Mouse (Mus musculus) heart, postnatal 14 days (tissue): Measurements from ENCODE around the gene Ccdc177. TPM values are rescaled to one million over a fixed set of nuclear protein-coding genes. Genes with fewer than 3 reads are reported as not detected.
"Not testable (repeated sequence)": the region's sequence is repeated elsewhere in the genome, so short reads cannot be mapped to it uniquely, and the experiment has no call there.

Experiments used
- DNase-seq, 2 experiments: peaks; one replicate each; pipeline ENCODE4 v3.0.0; 2021 to 2022
- intact Hi-C: fragments of 180-260 bp; cut with DNase I; formaldehyde crosslinking; loops from one replicate; pipeline ENCODE4 v1.15.1; 2025
- long read RNA-seq, 2 experiments: library from polyadenylated mRNA; stranded (forward); transcript quantifications; one replicate each; pipeline ENCODE4 v2.0.0; 2021
- total RNA-seq, 2 experiments: library from RNA; stranded (reverse); gene quantifications; 2 replicates each; pipeline ENCODE4 v1.2.3; 2021

The Ccdc177 gene
- total RNA-seq: under 1 TPM in 1 of 2 experiments, not detected in 1; 0.07 TPM
- long read RNA-seq, experiment 1: 0 reads
- long read RNA-seq, experiment 2, partial matches to known transcripts: 0 of 1 reads
- long read RNA-seq, experiment 2, other reads (novel, unspliced or antisense): 1 of 1 reads

DNA sequence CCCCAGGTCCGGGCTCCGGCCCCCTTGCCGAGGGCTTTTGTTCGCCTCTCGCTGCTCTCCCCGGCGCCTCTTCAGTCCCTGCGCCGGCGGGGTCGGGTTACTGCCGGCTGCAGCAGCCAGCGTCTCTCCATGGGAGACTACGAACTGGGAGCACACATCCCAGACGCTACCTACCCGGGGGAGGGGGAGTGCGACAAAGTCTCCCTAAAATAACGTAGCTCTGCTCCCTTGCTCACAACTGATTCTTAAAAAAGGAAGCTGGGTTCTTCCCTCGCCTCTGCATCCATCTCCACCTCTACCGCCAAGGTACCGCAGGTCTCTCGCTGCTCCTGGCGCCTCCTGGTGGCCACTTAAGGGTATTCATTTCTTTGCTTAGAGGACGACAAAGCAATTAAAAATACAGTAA, at the start of gene Ccdc177:
Ccdc177 (minus strand) TSS at position 292 of the 406 bp plus-strand sequence.
- DNase-seq: peak; percentile 80 to 84
- intact Hi-C loops: loop anchor here (2.0 kb wide), 2 partner anchors 32 to 602 kb away; no protein-coding TSS in a partner anchor

DNA sequence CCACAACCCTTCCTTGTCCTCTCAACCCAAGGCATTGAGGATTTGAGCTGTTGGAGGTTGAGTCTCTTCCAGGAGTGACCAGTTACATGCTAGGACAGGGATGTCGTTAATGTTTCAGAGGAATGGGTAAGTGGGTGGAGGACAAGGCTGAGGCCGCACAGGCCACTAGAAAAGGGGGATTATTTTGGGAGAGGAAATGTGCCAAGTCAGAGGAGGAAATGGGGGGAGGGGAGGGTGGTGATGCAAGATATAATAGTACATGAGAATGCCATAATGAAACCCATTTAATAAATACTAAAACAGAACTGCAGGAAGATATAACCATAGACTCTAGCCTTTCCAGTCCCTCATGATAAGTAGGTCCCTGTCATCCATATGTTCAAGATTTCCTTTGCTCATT, 49.5 kb upstream of the Ccdc177 start:
- intact Hi-C loops: no loop called here
- no peak for DNase-seq

DNA sequence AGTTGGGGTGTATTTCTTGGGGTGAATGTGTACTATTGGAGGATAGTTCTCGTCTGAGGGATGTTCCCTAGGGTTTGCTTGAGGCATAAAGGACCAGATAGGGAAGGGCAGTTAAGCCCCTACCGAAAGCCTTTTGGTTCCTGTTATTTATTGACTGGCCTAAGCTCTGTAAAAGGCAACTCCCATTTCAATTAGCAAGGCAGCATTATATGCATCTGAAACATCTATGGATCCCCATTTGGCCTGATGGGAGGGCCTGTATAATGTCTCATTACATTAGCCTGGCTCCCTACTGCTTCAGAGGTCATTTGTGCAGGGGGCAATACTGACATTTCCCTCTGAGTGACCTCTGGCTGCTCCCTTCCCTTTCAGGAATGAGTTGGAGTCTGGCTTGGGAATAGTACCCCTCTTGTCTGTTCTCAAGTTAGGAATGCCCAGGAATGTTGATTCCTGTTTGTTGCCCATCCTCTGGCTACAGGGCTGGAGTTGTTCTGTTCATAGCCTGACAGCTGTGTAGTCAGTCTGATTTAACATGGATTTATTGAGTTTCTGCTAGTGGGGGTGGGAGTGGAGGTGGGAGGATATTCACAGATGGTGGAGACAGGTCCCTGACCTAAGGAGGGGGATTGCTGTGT, 47.1 kb upstream of the Ccdc177 start:
- intact Hi-C loops: no loop called here
- no peak for DNase-seq

- DNase-seq: no peak
- intact Hi-C loops: no loop called here
These were observed 44.5 kb upstream of the Ccdc177 start for GRCm38 (mm10) chr12:80804861-80805428.

GRCm38 (mm10) chr12:80803924-80804323, 43.4 kb upstream of the Ccdc177 start:
- intact Hi-C loops: no loop called here
- DNase-seq: peak; percentile 63 to 68

DNA sequence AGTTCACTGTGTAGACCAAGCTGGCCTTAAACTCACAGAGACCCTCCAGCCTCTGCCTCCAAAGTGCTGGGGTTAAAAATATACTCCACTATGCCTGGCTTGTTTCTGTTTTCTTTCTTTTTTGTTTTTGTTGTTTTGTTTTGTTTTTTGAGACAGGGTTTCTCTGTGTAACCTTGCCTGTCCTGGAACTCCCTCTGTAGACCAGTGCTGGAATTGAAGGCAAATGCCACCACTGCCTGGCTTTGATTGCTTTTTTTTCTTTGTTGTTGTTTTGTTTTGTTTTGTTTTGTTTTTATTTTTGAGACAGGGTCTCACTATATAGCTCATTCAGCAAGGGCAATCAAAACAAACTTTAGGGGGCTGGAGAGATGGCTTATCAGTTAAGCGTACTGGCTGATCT, 41.0 kb upstream of the Ccdc177 start:
- intact Hi-C loops: no loop called here

GRCm38 (mm10) chr12:80800156-80800555, 39.7 kb upstream of the Ccdc177 start:
- no peak for DNase-seq
- intact Hi-C loops: no loop called here

More for the DNA sequence above, 41.0 kb upstream of the Ccdc177 start:
- no peak for DNase-seq

- intact Hi-C loops: no loop called here
- no peak for DNase-seq
These were observed 37.8 kb upstream of the Ccdc177 start for GRCm38 (mm10) chr12:80798271-80798670.

- intact Hi-C loops: no loop called here
- DNase-seq: no peak
These were observed 34.7 kb upstream of the Ccdc177 start for GRCm38 (mm10) chr12:80794935-80795785.

DNA sequence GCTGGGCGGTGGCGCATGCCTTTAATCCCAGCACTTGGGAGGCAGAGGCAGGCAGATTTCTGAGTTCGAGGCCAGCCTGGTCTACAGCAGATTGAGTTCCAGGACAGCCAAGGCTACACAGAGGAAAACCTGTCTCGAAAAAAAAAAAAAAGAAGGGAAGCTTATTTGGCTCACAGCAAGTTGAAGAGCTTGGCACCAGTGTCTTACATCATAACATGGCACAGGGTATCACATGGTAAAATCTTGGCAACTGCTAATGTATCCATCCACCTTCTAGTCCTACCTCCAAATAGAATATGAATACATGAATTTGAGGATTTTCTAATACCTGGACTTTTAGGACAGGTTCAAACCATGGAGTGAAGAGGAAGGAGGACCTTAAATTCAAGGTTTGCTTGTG, 34.0 kb upstream of the Ccdc177 start:
- intact Hi-C loops: no loop called here

DNA sequence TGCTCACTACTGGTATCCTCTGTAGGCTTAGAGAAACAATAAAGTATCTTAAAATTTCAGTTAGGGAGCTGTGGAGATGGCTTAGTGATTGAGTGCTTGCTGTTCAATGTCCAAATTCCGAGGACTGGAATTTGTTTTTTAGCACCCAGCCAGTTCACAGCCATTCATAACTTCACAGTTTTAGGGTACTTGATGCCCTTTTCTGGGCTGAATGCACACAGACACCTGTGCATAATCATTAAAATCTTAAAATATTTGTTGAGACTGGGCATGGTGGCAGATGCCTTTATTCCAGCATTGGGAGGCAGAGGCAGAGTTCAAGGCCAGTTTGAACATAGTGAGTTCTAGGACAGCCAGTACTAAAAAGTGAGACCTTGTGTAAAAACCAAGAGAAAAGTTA, 33.0 kb upstream of the Ccdc177 start:
- no peak for DNase-seq
- intact Hi-C loops: loop anchor here (2.0 kb wide), 1 partner anchor 23 kb away; no protein-coding TSS in a partner anchor

More for the DNA sequence above, 34.0 kb upstream of the Ccdc177 start:
- no peak for DNase-seq

GRCm38 (mm10) chr12:80792867-80793266, 32.4 kb upstream of the Ccdc177 start:
- peak in 1 of 2 experiments; percentile 37 for DNase-seq
- intact Hi-C loops: loop anchor here (2.0 kb wide), 1 partner anchor 24 kb away; no protein-coding TSS in a partner anchor

DNA sequence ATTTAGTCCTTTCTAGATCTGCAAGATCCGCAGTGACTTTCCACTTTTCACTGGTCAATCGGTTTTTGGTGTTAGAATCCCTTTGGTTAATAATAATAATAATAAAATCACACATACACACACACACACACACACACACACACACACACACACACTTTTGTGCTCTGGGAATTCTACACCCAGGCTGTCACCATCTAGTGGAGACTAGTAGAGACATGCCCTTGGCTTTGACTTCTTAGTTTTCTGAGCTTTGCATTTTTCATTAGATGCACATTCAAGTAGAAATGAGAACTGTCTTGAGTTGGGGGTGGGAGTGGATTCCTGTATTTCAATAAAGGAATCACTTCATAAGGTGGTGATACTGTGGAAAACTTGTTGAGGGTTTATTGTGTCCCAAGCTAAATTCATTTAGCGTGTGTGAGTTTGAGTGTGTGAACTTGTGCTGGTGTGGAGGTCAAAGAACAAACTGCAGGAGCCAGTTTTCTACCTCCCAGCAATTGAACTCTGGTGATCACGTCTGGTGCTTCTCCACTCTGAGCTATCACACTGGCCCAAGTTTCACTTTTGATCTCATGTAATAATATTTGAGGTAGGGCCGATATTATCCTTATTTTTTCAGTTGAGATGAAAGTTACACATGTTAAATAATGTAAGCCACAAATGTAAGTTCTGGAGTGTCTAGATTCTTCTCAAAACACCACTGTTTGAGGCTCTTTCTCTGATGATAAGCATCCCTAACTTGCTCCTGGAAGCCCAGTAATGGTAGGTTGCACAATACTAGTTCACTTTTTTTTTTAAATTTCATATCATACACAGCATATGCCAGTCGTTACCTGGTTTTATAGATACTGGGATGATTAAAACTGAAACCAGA, 31.3 kb upstream of the Ccdc177 start:
- intact Hi-C loops: loop anchor here (2.0 kb wide), 2 partner anchors 25 to 93 kb away; no protein-coding TSS in a partner anchor
- no peak for DNase-seq

- DNase-seq: no peak
- intact Hi-C loops: loop anchor here (2.0 kb wide), 1 partner anchor 94 kb away; no protein-coding TSS in a partner anchor
These were observed 30.4 kb upstream of the Ccdc177 start for GRCm38 (mm10) chr12:80790700-80791570.

GRCm38 (mm10) chr12:80789849-80790694, 29.6 kb upstream of the Ccdc177 start, which contains the start of gene Susd6:
Susd6 (plus strand) TSS chr12:80790510.
- peak; percentile 99 for DNase-seq
- intact Hi-C loops: loop anchor here (2.0 to 5.0 kb wide), 2 partner anchors 95 to 152 kb away; no protein-coding TSS in a partner anchor

DNA sequence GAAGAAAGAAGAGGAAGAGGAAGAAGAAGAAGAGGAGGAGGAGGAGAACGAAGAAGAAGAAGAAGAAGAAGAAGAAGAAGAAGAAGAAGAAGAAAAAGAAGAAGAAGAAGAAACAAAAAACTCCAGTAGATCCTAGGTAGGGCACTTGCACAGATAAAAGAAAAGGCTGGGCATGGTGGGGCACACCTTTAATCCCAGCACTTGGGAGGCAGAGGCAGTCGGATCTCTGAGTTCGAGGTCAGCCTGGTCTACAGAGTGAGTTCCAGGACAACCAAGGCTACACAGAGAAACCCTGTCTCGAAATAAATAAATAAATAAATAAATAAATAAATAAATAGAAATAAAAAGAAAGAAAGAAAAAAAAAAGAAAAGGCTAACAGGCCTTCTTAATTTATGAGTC, 28.8 kb upstream of the Ccdc177 start:
- intact Hi-C loops: loop anchor here (5.0 kb wide), 1 partner anchor 153 kb away; no protein-coding TSS in a partner anchor
- not testable (repeated sequence) for DNase-seq

GRCm38 (mm10) chr12:80788188-80788587, 27.7 kb upstream of the Ccdc177 start:
- intact Hi-C loops: loop anchor here (5.0 kb wide), 1 partner anchor 154 kb away; no protein-coding TSS in a partner anchor
- DNase-seq: no peak
